Mouse (Mus musculus): ENCODE results near the gene Cilp. TPM values are rescaled to one million over a fixed set of nuclear protein-coding genes. Genes with fewer than 3 reads are reported as not detected.

Cilp gene
- polyA plus RNA-seq, 1 experiment from 2014 or later, result 0.82 TPM

- no peaks in the 10 kb centered on the region for H3K27me3 ChIP-seq (ENCODE audit: insufficient read depth, low read length)
- WGBS, result 76% methylated on average over 9 of the region's 9 CpGs
- H3K36me3 ChIP-seq (ENCODE audit: insufficient read depth, low read length), result peaks cover 6% of the 10 kb centered on the region
- no peak overlapping the region for H3K9ac ChIP-seq (replicated peaks; ENCODE audit: low read length)
- H3K9me3 ChIP-seq (ENCODE audit: low read length), result no peaks in the 10 kb centered on the region
- H3K4me3 ChIP-seq (ENCODE audit: low read length), result no peak overlapping the region
- no peak overlapping the region for H3K27ac ChIP-seq (ENCODE audit: low read length)
- H3K4me2 ChIP-seq (replicated peaks; ENCODE audit: low read depth, low read length), result no peak overlapping the region
- peaks cover 8% of the 10 kb centered on the region for H3K4me1 ChIP-seq (ENCODE audit: insufficient read depth, low read length)
- ATAC-seq (ENCODE audit: low FRiP score, low TSS enrichment), result no peak
Measured at GRCm38 (mm10) chr9:65233243-65233985, 31.6 kb upstream of the Cilp start.

GRCm38 (mm10) chr9:65234734-65235133 is 30.2 kb upstream of the Cilp start:
- Histone ChIP-seq H3K4me2 (replicated peaks; ENCODE audit: low read depth, low read length) (no peak overlapping the region), H3K4me3 (ENCODE audit: low read length) (no peak overlapping the region), H3K9me3 (ENCODE audit: low read length) (no peaks in the 10 kb centered on the region), H3K27ac (ENCODE audit: low read length) (no peak overlapping the region), H3K4me1 (ENCODE audit: insufficient read depth, low read length) (peaks cover 10% of the 10 kb centered on the region), H3K36me3 (ENCODE audit: insufficient read depth, low read length) (peaks cover 5% of the 10 kb centered on the region), H3K27me3 (ENCODE audit: insufficient read depth, low read length) (no peaks in the 10 kb centered on the region), H3K9ac (replicated peaks; ENCODE audit: low read length) (no peak overlapping the region)
- WGBS, result 80% methylated on average over 3 of the region's 3 CpGs
- no peak for ATAC-seq (ENCODE audit: low FRiP score, low TSS enrichment)

- Histone ChIP-seq H3K27me3 (ENCODE audit: insufficient read depth, low read length) (no peaks in the 10 kb centered on the region), H3K4me3 (ENCODE audit: low read length) (no peak overlapping the region), H3K4me1 (ENCODE audit: insufficient read depth, low read length) (peaks cover 10% of the 10 kb centered on the region), H3K27ac (ENCODE audit: low read length) (no peak overlapping the region), H3K4me2 (replicated peaks; ENCODE audit: low read depth, low read length) (no peak overlapping the region), H3K36me3 (ENCODE audit: insufficient read depth, low read length) (no peaks in the 10 kb centered on the region), H3K9ac (replicated peaks; ENCODE audit: low read length) (no peak overlapping the region), H3K9me3 (ENCODE audit: low read length) (no peaks in the 10 kb centered on the region)
- no peak for ATAC-seq (ENCODE audit: low FRiP score, low TSS enrichment)
- WGBS, result 55% methylated on average over 1 of the region's 1 CpGs
Measured at GRCm38 (mm10) chr9:65235601-65236000, 29.4 kb upstream of the Cilp start.

GRCm38 (mm10) chr9:65237616-65238015 is 27.4 kb upstream of the Cilp start:
- 63% methylated on average over 11 of the region's 11 CpGs for WGBS
- no peaks in the 10 kb centered on the region for H3K36me3 ChIP-seq (ENCODE audit: insufficient read depth, low read length)
- no peaks in the 10 kb centered on the region for H3K9me3 ChIP-seq (ENCODE audit: low read length)
- ATAC-seq (ENCODE audit: low FRiP score, low TSS enrichment), result no peak
- H3K9ac ChIP-seq (replicated peaks; ENCODE audit: low read length), result no peak overlapping the region
- H3K27me3 ChIP-seq (ENCODE audit: insufficient read depth, low read length), result no peaks in the 10 kb centered on the region
- no peak overlapping the region for H3K4me3 ChIP-seq (ENCODE audit: low read length)
- H3K27ac ChIP-seq (ENCODE audit: low read length), result no peak overlapping the region
- H3K4me1 ChIP-seq (ENCODE audit: insufficient read depth, low read length), result peaks cover 10% of the 10 kb centered on the region
- no peak overlapping the region for H3K4me2 ChIP-seq (replicated peaks; ENCODE audit: low read depth, low read length)

- 35% methylated on average over 13 of the region's 13 CpGs for WGBS
- H3K27me3 ChIP-seq (ENCODE audit: insufficient read depth, low read length), result no peaks in the 10 kb centered on the region
- no peaks in the 10 kb centered on the region for H3K9me3 ChIP-seq (ENCODE audit: low read length)
- no peak for ATAC-seq (ENCODE audit: low FRiP score, low TSS enrichment)
- no peak overlapping the region for H3K4me2 ChIP-seq (replicated peaks; ENCODE audit: low read depth, low read length)
- H3K4me1 ChIP-seq (ENCODE audit: insufficient read depth, low read length), result peaks cover 10% of the 10 kb centered on the region
- H3K4me3 ChIP-seq (ENCODE audit: low read length), result no peak overlapping the region
- no peak overlapping the region for H3K9ac ChIP-seq (replicated peaks; ENCODE audit: low read length)
- no peaks in the 10 kb centered on the region for H3K36me3 ChIP-seq (ENCODE audit: insufficient read depth, low read length)
- H3K27ac ChIP-seq (ENCODE audit: low read length), result peak overlapping the region; percentile 62; the same call in 1 of the 2 replicates
Measured at GRCm38 (mm10) chr9:65238191-65238760, 26.7 kb upstream of the Cilp start.

GRCm38 (mm10) chr9:65239176-65239575 is 25.8 kb upstream of the Cilp start:
- Histone ChIP-seq H3K4me2 (replicated peaks; ENCODE audit: low read depth, low read length) (no peak overlapping the region), H3K9me3 (ENCODE audit: low read length) (no peaks in the 10 kb centered on the region), H3K4me1 (ENCODE audit: insufficient read depth, low read length) (peaks cover 19% of the 10 kb centered on the region), H3K27me3 (ENCODE audit: insufficient read depth, low read length) (no peaks in the 10 kb centered on the region), H3K36me3 (ENCODE audit: insufficient read depth, low read length) (no peaks in the 10 kb centered on the region), H3K4me3 (ENCODE audit: low read length) (no peak overlapping the region), H3K9ac (replicated peaks; ENCODE audit: low read length) (no peak overlapping the region), H3K27ac (ENCODE audit: low read length) (no peak overlapping the region)
- WGBS, result 86% methylated on average over 4 of the region's 4 CpGs
- no peak for ATAC-seq (ENCODE audit: low FRiP score, low TSS enrichment)

- H3K9me3 ChIP-seq (ENCODE audit: low read length), result no peaks in the 10 kb centered on the region
- 92% methylated on average over 5 of the region's 5 CpGs for WGBS
- ATAC-seq (ENCODE audit: low FRiP score, low TSS enrichment), result no peak
Measured at GRCm38 (mm10) chr9:65239731-65240130, 25.2 kb upstream of the Cilp start.

GRCm38 (mm10) chr9:65240587-65240986 is 24.4 kb upstream of the Cilp start:
- Histone ChIP-seq H3K27ac (ENCODE audit: low read length) (no peak overlapping the region), H3K9ac (replicated peaks; ENCODE audit: low read length) (no peak overlapping the region), H3K9me3 (ENCODE audit: low read length) (no peaks in the 10 kb centered on the region), H3K4me1 (ENCODE audit: insufficient read depth, low read length) (peaks cover 22% of the 10 kb centered on the region), H3K4me3 (ENCODE audit: low read length) (no peak overlapping the region), H3K27me3 (ENCODE audit: insufficient read depth, low read length) (no peaks in the 10 kb centered on the region), H3K36me3 (ENCODE audit: insufficient read depth, low read length) (no peaks in the 10 kb centered on the region), H3K4me2 (replicated peaks; ENCODE audit: low read depth, low read length) (no peak overlapping the region)
- 87% methylated on average over 3 of the region's 3 CpGs for WGBS
- no peak for ATAC-seq (ENCODE audit: low FRiP score, low TSS enrichment)

More at GRCm38 (mm10) chr9:65239731-65240130, 25.2 kb upstream of the Cilp start:
- Histone ChIP-seq H3K4me3 (ENCODE audit: low read length) (no peak overlapping the region), H3K9ac (replicated peaks; ENCODE audit: low read length) (no peak overlapping the region), H3K36me3 (ENCODE audit: insufficient read depth, low read length) (no peaks in the 10 kb centered on the region), H3K4me1 (ENCODE audit: insufficient read depth, low read length) (peaks cover 22% of the 10 kb centered on the region), H3K4me2 (replicated peaks; ENCODE audit: low read depth, low read length) (no peak overlapping the region), H3K27me3 (ENCODE audit: insufficient read depth, low read length) (no peaks in the 10 kb centered on the region), H3K27ac (ENCODE audit: low read length) (no peak overlapping the region)

GRCm38 (mm10) chr9:65241973-65242372 is 23.0 kb upstream of the Cilp start:
- ATAC-seq (ENCODE audit: low FRiP score, low TSS enrichment), result no peak
- H3K27me3 ChIP-seq (ENCODE audit: insufficient read depth, low read length), result no peaks in the 10 kb centered on the region
- WGBS, result 63% methylated on average over 5 of the region's 5 CpGs
- no peak overlapping the region for H3K27ac ChIP-seq (ENCODE audit: low read length)
- no peak overlapping the region for H3K9ac ChIP-seq (replicated peaks; ENCODE audit: low read length)
- no peaks in the 10 kb centered on the region for H3K36me3 ChIP-seq (ENCODE audit: insufficient read depth, low read length)
- H3K4me2 ChIP-seq (replicated peaks; ENCODE audit: low read depth, low read length), result no peak overlapping the region
- H3K4me3 ChIP-seq (ENCODE audit: low read length), result no peak overlapping the region
- no peaks in the 10 kb centered on the region for H3K9me3 ChIP-seq (ENCODE audit: low read length)
- H3K4me1 ChIP-seq (ENCODE audit: insufficient read depth, low read length), result peaks cover 22% of the 10 kb centered on the region

- no peak for ATAC-seq (ENCODE audit: low FRiP score, low TSS enrichment)
Measured at GRCm38 (mm10) chr9:65243249-65243648, 21.7 kb upstream of the Cilp start.

More at GRCm38 (mm10) chr9:65243249-65243648, 21.7 kb upstream of the Cilp start:
- Histone ChIP-seq H3K4me2 (replicated peaks; ENCODE audit: low read depth, low read length) (no peak overlapping the region), H3K4me3 (ENCODE audit: low read length) (no peak overlapping the region), H3K36me3 (ENCODE audit: insufficient read depth, low read length) (no peaks in the 10 kb centered on the region), H3K4me1 (ENCODE audit: insufficient read depth, low read length) (peaks cover 23% of the 10 kb centered on the region), H3K9ac (replicated peaks; ENCODE audit: low read length) (no peak overlapping the region), H3K9me3 (ENCODE audit: low read length) (no peaks in the 10 kb centered on the region), H3K27ac (ENCODE audit: low read length) (peak overlapping the region; percentile 30; the same call in 1 of the 2 replicates), H3K27me3 (ENCODE audit: insufficient read depth, low read length) (no peaks in the 10 kb centered on the region)
- WGBS, result 48% methylated on average over 4 of the region's 4 CpGs
